In the genomic region with DNA sequence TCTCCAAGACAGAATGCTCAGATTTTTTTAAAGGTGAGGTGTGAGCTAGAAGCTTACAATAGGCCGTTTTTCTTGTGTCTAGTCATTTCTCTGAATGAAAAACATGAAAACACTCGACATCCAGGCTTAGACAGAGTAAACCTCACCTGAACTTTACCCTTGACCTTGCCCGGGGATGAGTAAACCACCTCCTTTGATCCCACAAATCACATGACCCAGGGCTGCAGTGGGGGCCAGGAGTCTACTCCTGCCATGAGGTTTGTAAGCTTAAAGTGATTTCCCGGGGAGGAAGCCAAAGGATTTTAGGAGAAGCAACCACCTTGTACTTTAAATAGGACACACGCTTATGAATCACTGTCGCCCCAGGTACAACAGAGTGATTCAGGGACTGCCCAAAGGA, we compare ENCODE assay signal across 31 mouse cellular contexts. TPM values are rescaled to one million over a fixed set of nuclear protein-coding genes. Genes with fewer than 3 reads are reported as not detected.
A peak's percentile ranks its signal among the peaks of the same experiment; 100 is the strongest.
DNase-seq lines count a peak whose midpoint lies in the region; ATAC-seq and TF ChIP-seq lines count a peak whose summit lies in the region.
"Had no signal": no experiment of that assay in that cellular context is flagged by ENCODE, and none has a peak within 500 bp of the region (broad histone marks: within the 10 kb centered on the region; RNA-seq: fewer than 3 reads in every experiment).

No protein-coding gene starts in this region.

- peak; percentile 38; the same call in 1 of the 2 replicates for ATAC-seq in intestine, embryonic 16.5 days
- peak; percentile 66; the same call in 1 of the 2 replicates for ATAC-seq in liver, embryonic 15.5 days (ENCODE audit: insufficient read depth)
- no peak for ATAC-seq in forebrain, postnatal 0 days
- ATAC-seq in monocyte, adult 5-6 weeks (replicated peaks; ENCODE audit: insufficient number of reproducible peaks, low FRiP score, low TSS enrichment, poor library complexity, severe bottlenecking) = no peak
- ATAC-seq: midbrain, embryonic 13.5 days had no signal

- WGBS in intestine, embryonic 16.5 days = 48% methylated on average over 6 of the region's 6 CpGs
- 59% methylated on average over 6 of the region's 6 CpGs for WGBS in liver, embryonic 15.5 days (ENCODE audit: insufficient replicate concordance)
- 85% methylated on average over 6 of the region's 6 CpGs for WGBS in forebrain, postnatal 0 days

- no peak overlapping the region for H3K4me3 ChIP-seq in intestine, embryonic 16.5 days (ENCODE audit: low read length)
- no peak overlapping the region for H3K4me3 ChIP-seq in liver, embryonic 15.5 days (replicated peaks)
- no peak overlapping the region for H3K4me3 ChIP-seq in forebrain, postnatal 0 days (ENCODE audit: low read depth, low read length)
- H3K4me3 ChIP-seq: heart, embryonic 13.5 days; hindbrain, embryonic 13.5 days; limb, embryonic 15.5 days; midbrain, embryonic 13.5 days; myocyte had no signal

- H3K9ac ChIP-seq in intestine, embryonic 16.5 days (ENCODE audit: low read depth, low read length) = no peak overlapping the region
- no peak overlapping the region for H3K9ac ChIP-seq in liver, embryonic 15.5 days
- H3K9ac ChIP-seq in forebrain, postnatal 0 days = no peak overlapping the region
- H3K9ac ChIP-seq: heart, embryonic 13.5 days; hindbrain, embryonic 13.5 days; limb, embryonic 15.5 days; midbrain, embryonic 13.5 days had no signal

- no peak overlapping the region for H3K4me2 ChIP-seq in intestine, embryonic 16.5 days (ENCODE audit: low read depth, low read length)
- H3K4me2 ChIP-seq in liver, embryonic 15.5 days = no peak overlapping the region
- no peak overlapping the region for H3K4me2 ChIP-seq in forebrain, postnatal 0 days (ENCODE audit: low read depth)
- H3K4me2 ChIP-seq: heart, embryonic 13.5 days; hindbrain, embryonic 13.5 days; limb, embryonic 15.5 days; midbrain, embryonic 13.5 days had no signal

- H3K36me3 ChIP-seq in intestine, embryonic 16.5 days (ENCODE audit: control insufficient read depth, insufficient read depth, low read length) = no peaks in the 10 kb centered on the region
- no peaks in the 10 kb centered on the region for H3K36me3 ChIP-seq in liver, embryonic 15.5 days (replicated peaks)
- H3K36me3 ChIP-seq in forebrain, postnatal 0 days (ENCODE audit: insufficient read depth) = no peaks in the 10 kb centered on the region
- H3K36me3 ChIP-seq: G1E; heart, embryonic 13.5 days; hindbrain, embryonic 13.5 days; limb, embryonic 15.5 days; midbrain, embryonic 13.5 days had no signal

- no peaks in the 10 kb centered on the region for H3K27me3 ChIP-seq in intestine, embryonic 16.5 days (replicated peaks; ENCODE audit: control insufficient read depth, insufficient read depth, low read length)
- no peaks in the 10 kb centered on the region for H3K27me3 ChIP-seq in liver, embryonic 15.5 days
- H3K27me3 ChIP-seq in forebrain, postnatal 0 days (ENCODE audit: insufficient read depth, low read length) = no peaks in the 10 kb centered on the region
- H3K27me3 ChIP-seq: heart, embryonic 13.5 days; hindbrain, embryonic 13.5 days; limb, embryonic 15.5 days; midbrain, embryonic 13.5 days had no signal

- H3K4me1 ChIP-seq in intestine, embryonic 16.5 days (ENCODE audit: control insufficient read depth, insufficient read depth, low read length) = peaks cover 18% of the 10 kb centered on the region
- H3K4me1 ChIP-seq in liver, embryonic 15.5 days (replicated peaks) = 0 out of 2 replicates have a peak, but pooled peaks cover 7% of the 10 kb centered on the region
- no peaks in the 10 kb centered on the region for H3K4me1 ChIP-seq in forebrain, postnatal 0 days (ENCODE audit: insufficient read depth)
- H3K4me1 ChIP-seq: midbrain, embryonic 13.5 days had no signal

- peak; percentile 30 for DNase-seq in kidney, adult 9 months
- DNase-seq in kidney, adult 18-20 months = no peak
- no peak for DNase-seq in forebrain, postnatal 0 days
- DNase-seq in heart, adult 8-10 months (ENCODE audit: low spot score) = no peak
- DNase-seq: cerebellum, adult 2 months; cerebellum, postnatal 36 days; heart, adult 11 months; kidney, adult 11 months; kidney, postnatal 14 days; lung, postnatal 10 days; right cerebral cortex, postnatal 14 days; thymus, postnatal 36 days had no signal

- no peaks in the 10 kb centered on the region for H3K9me3 ChIP-seq in intestine, embryonic 16.5 days (ENCODE audit: control insufficient read depth, low read length)
- H3K9me3 ChIP-seq in liver, embryonic 15.5 days (replicated peaks) = no peaks in the 10 kb centered on the region
- H3K9me3 ChIP-seq in forebrain, postnatal 0 days (ENCODE audit: low read length) = no peaks in the 10 kb centered on the region
- H3K9me3 ChIP-seq: G1E; hindbrain, embryonic 13.5 days; limb, embryonic 15.5 days; midbrain, embryonic 13.5 days had no signal

- H3K27ac ChIP-seq in intestine, embryonic 16.5 days (ENCODE audit: low read length) = no peak overlapping the region
- no peak overlapping the region for H3K27ac ChIP-seq in liver, embryonic 15.5 days (replicated peaks)
- H3K27ac ChIP-seq in forebrain, postnatal 0 days (ENCODE audit: low read depth, low read length) = no peak overlapping the region
- H3K27ac ChIP-seq: heart, embryonic 13.5 days; hindbrain, embryonic 13.5 days; limb, embryonic 15.5 days; midbrain, embryonic 13.5 days had no signal

- no peak for TF ChIP-seq CTCF in forebrain, postnatal 0 days (IDR thresholded peaks at IDR 0.05; ENCODE audit: low read depth)

RNA-seq across cellular contexts. Expression of a gene that starts 23.0 kb away (rescaled TPM):
- polyA plus RNA-seq in intestine, embryonic 16.5 days (2015; fragmentation: Nextera tagmentation; extraction: Ambion mirVana) = not detected in 2 replicates
- not detected in 2 replicates for polyA plus RNA-seq in liver, embryonic 15.5 days (2015; fragmentation: Nextera tagmentation; extraction: Ambion mirVana)
- total RNA-seq in forebrain, postnatal 0 days (2014; rRNA removed) = not detected in 2 replicates
- polyA plus RNA-seq in forebrain, postnatal 0 days (2015; fragmentation: Nextera tagmentation; extraction: Ambion mirVana) = not detected in 2 replicates
- total RNA-seq in heart, adult 8-10 months (2022) = not detected
- not detected in 3 replicates for total RNA-seq in monocyte, adult 5-6 weeks (2017)
- total RNA-seq: G1E; gastrocnemius, adult 8-10 months; heart, postnatal 25 days; layer of hippocampus, adult 8-10 months; left cerebral cortex, adult 18-20 months; left cerebral cortex, postnatal 36 days; megakaryocyte progenitor cell, adult 5-6 weeks had no signal
- polyA plus RNA-seq: cerebellum, adult 2 months; forebrain, embryonic 11.5 days; G1E; heart, embryonic 13.5 days; hindbrain, embryonic 13.5 days; limb, embryonic 15.5 days; midbrain, embryonic 13.5 days; myocyte; neural tube, embryonic 14.5 days; spleen, adult 2 months; stomach, embryonic 14.5 days had no signal

Comparison
In these comparisons a context has a peak if more than half of its experiments do, and no peak if none do; other contexts are left out.
1. ATAC-seq: peak in intestine, embryonic 16.5 days (single experiment) and liver, embryonic 15.5 days (single experiment); none in forebrain, postnatal 0 days (single experiment) and monocyte, adult 5-6 weeks (single experiment).